Mouse (Mus musculus): ENCODE data around the gene Slco6d1. TPM values are rescaled to one million over a fixed set of nuclear protein-coding genes. Genes with fewer than 3 reads are reported as not detected.
"Not testable (repeated sequence)": the region's sequence is repeated elsewhere in the genome, so short reads cannot be mapped to it uniquely, and the experiment has no call there.

Gene Slco6d1
- not detected in 2 replicates for polyA plus RNA-seq (2014; fragmentation: Nextera tagmentation; extraction: Ambion mirVana)

DNA sequence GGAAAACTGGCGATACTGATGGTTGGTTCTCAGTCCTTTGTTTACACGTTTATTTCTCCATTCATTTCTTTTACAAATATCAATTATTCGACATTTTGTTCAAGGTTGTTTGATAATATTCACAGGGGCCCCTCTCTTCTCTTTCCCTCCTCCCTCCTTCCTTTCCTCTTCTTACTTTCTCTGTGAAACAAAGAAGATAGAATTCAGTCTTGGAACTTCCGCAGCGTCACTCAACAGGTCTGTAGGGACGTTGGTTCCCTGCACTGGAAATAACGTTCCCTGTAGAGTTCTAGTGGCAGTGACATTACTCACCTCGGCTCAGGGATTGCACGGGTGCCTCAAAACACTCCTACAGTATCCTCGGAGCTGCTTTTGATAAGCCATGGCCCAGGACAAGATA lies at the start of gene Slco6d1:
Slco6d1 (plus strand) TSS at position 301 of the 400 bp plus-strand sequence.
- 90% methylated on average over 10 of the region's 10 CpGs for WGBS
- Histone ChIP-seq H3K36me3 (ENCODE audit: control insufficient read depth, insufficient read depth, low read length) (no peaks in the 10 kb centered on the region), H3K27me3 (ENCODE audit: control insufficient read depth, insufficient read depth, low read length) (no peaks in the 10 kb centered on the region), H3K27ac (replicated peaks; ENCODE audit: low read depth, low read length) (no peak within 1 kb of the TSS), H3K4me2 (ENCODE audit: low read depth, severe bottlenecking) (no peak within 1 kb of the TSS), H3K9ac (ENCODE audit: low read length) (no peak within 1 kb of the TSS), H3K9me3 (ENCODE audit: control insufficient read depth, low read length) (no peaks in the 10 kb centered on the region), H3K4me1 (ENCODE audit: control insufficient read depth, insufficient read depth, low read length) (no peaks in the 10 kb centered on the region), H3K4me3 (ENCODE audit: low read depth, low read length) (no peak within 1 kb of the TSS)
- no peak for DNase-seq (ENCODE audit: low spot score)
- ATAC-seq (ENCODE audit: insufficient number of reproducible peaks, low FRiP score, low TSS enrichment, low read depth), result no peak

DNA sequence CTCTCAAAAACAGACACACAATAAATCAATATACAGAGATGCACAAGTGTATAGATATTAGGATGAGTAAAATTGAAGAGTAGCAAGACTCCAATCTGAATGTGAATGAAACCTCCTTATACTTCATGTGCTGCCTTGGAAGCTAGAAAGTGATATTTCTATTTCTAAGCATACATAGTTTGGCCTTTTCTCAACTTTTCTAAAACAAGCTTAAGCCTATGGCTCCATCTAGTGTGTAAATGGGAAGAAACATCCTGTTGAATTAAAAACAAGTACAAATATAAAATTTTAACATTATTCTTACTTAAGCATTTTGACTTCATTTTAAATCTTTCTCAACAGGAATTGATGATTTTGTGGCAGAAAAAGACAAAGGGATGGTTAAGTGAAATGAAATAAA lies 28.9 kb upstream of the Slco6d1 start:
- Histone ChIP-seq H3K27ac (replicated peaks; ENCODE audit: low read depth, low read length) (no peak overlapping the region), H3K27me3 (ENCODE audit: control insufficient read depth, insufficient read depth, low read length) (no peaks in the 10 kb centered on the region), H3K36me3 (ENCODE audit: control insufficient read depth, insufficient read depth, low read length) (no peaks in the 10 kb centered on the region), H3K4me3 (ENCODE audit: low read depth, low read length) (no peak overlapping the region), H3K9me3 (ENCODE audit: control insufficient read depth, low read length) (no peaks in the 10 kb centered on the region), H3K4me1 (ENCODE audit: control insufficient read depth, insufficient read depth, low read length) (no peaks in the 10 kb centered on the region), H3K4me2 (ENCODE audit: low read depth, severe bottlenecking) (no peak overlapping the region), H3K9ac (ENCODE audit: low read length) (no peak overlapping the region)
- ATAC-seq (ENCODE audit: insufficient number of reproducible peaks, low FRiP score, low TSS enrichment, low read depth), result no peak
- no peak for DNase-seq (ENCODE audit: low spot score)

DNA sequence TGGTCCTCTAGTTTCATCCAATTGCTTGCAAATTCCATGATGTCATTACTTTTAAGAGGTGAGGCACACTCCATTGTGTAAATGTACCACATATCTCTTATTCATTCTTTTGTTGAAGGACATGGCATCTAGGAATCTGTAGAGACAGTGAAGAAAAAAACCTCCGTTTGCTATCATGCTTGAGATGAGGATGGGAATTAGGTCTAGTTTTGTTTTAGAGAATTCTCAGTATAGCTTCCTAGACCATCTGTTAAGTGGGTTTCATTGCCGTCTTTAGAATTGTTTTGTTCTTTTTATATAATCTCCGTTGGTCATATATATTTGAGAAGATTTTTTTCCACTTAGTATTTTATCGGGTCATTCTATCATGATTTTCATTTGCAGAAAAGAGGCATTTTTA lies 27.0 kb downstream of the Slco6d1 start:
- no peak overlapping the region for H3K4me3 ChIP-seq (ENCODE audit: low read depth, low read length)
- no peak overlapping the region for H3K9ac ChIP-seq (ENCODE audit: low read length)
- no peaks in the 10 kb centered on the region for H3K27me3 ChIP-seq (ENCODE audit: control insufficient read depth, insufficient read depth, low read length)
- 86% methylated on average over 4 of the region's 4 CpGs for WGBS
- DNase-seq (ENCODE audit: low spot score) (no peak), ATAC-seq (ENCODE audit: insufficient number of reproducible peaks, low FRiP score, low TSS enrichment, low read depth) (no peak)
- H3K4me2 ChIP-seq (ENCODE audit: low read depth, severe bottlenecking), result no peak overlapping the region
- H3K27ac ChIP-seq (replicated peaks; ENCODE audit: low read depth, low read length), result no peak overlapping the region
- H3K36me3 ChIP-seq (ENCODE audit: control insufficient read depth, insufficient read depth, low read length), result no peaks in the 10 kb centered on the region
- no peaks in the 10 kb centered on the region for H3K4me1 ChIP-seq (ENCODE audit: control insufficient read depth, insufficient read depth, low read length)
- no peaks in the 10 kb centered on the region for H3K9me3 ChIP-seq (ENCODE audit: control insufficient read depth, low read length)

DNA sequence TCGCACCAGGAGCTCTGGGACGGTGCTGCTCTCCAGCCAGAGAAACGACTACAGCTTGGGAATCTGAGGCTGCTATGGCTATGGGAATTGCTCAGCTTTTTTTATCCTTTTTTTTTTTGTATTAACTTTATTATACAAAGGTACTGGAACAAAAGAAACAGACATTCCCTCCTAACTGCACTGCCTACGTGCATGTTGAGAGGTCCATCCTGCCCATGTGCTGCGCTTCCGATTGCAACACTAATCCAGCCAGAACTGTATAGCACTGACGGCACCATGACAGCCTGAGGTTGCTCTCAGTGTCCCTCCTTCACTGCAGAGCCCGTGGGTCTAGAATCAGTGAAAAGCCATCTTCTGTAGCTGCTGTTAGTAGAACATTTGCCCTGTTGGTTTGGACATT lies 38.3 kb downstream of the Slco6d1 start:
- H3K4me3 ChIP-seq (ENCODE audit: low read depth, low read length); H3K9me3 ChIP-seq (ENCODE audit: control insufficient read depth, low read length); DNase-seq (ENCODE audit: low spot score); H3K27me3 ChIP-seq (ENCODE audit: control insufficient read depth, insufficient read depth, low read length); H3K27ac ChIP-seq (replicated peaks; ENCODE audit: low read depth, low read length); H3K4me2 ChIP-seq (ENCODE audit: low read depth, severe bottlenecking); H3K9ac ChIP-seq (ENCODE audit: low read length); ATAC-seq (ENCODE audit: insufficient number of reproducible peaks, low FRiP score, low TSS enrichment, low read depth); H3K36me3 ChIP-seq (ENCODE audit: control insufficient read depth, insufficient read depth, low read length); H3K4me1 ChIP-seq (ENCODE audit: control insufficient read depth, insufficient read depth, low read length): not testable (repeated sequence)
- WGBS, result 93% methylated on average over 8 of the region's 8 CpGs

DNA sequence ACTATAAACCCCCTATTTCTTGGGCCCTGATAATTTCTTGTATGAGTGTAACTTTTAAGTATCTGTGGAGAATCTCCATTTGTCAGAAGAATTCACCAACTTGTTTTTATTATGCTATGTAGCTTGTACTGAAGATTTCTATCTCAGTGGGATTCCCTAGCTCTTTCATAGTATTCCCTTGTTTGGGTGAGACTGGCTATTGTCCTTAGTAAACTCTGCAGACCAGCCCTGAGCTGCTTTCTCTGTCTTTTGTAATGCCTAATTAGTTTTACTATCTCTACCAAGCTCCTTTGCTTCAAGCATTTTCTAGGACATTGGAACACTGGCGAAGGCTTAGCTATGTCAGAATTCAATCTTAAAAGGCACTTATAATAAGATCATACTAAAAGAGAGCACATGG lies 55.5 kb downstream of the Slco6d1 start:
- not testable (repeated sequence) for H3K4me2 ChIP-seq (ENCODE audit: low read depth, severe bottlenecking); H3K9ac ChIP-seq (ENCODE audit: low read length); H3K27ac ChIP-seq (replicated peaks; ENCODE audit: low read depth, low read length); H3K4me3 ChIP-seq (ENCODE audit: low read depth, low read length); H3K4me1 ChIP-seq (ENCODE audit: control insufficient read depth, insufficient read depth, low read length); DNase-seq (ENCODE audit: low spot score); H3K27me3 ChIP-seq (ENCODE audit: control insufficient read depth, insufficient read depth, low read length); H3K9me3 ChIP-seq (ENCODE audit: control insufficient read depth, low read length); ATAC-seq (ENCODE audit: insufficient number of reproducible peaks, low FRiP score, low TSS enrichment, low read depth); H3K36me3 ChIP-seq (ENCODE audit: control insufficient read depth, insufficient read depth, low read length)
- 88% methylated on average over 1 of the region's 1 CpGs for WGBS

DNA sequence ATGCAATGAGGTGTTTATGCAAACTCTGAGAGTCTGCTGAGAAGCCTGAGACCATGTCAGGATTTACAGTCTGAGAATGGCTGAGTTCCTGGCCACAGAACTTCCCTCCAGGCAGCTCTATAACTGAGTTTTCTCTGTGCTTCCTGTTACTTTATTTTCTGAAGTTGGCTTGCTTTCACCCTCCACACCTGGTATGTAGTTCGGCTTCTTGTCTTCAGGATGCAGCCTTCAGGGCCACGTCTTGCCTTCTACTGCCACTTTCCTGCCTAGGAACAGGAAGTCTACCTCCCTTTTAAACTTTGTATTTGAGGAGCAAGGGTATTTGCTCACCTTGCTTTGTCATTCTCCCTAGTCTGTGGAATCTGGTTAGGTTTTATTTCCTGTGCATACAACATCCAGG lies 58.3 kb downstream of the Slco6d1 start:
- Histone ChIP-seq H3K4me2 (ENCODE audit: low read depth, severe bottlenecking) (no peak overlapping the region), H3K4me1 (ENCODE audit: control insufficient read depth, insufficient read depth, low read length) (no peaks in the 10 kb centered on the region), H3K36me3 (ENCODE audit: control insufficient read depth, insufficient read depth, low read length) (no peaks in the 10 kb centered on the region), H3K9me3 (ENCODE audit: control insufficient read depth, low read length) (no peaks in the 10 kb centered on the region), H3K27ac (replicated peaks; ENCODE audit: low read depth, low read length) (no peak overlapping the region), H3K4me3 (ENCODE audit: low read depth, low read length) (no peak overlapping the region), H3K9ac (ENCODE audit: low read length) (no peak overlapping the region), H3K27me3 (ENCODE audit: control insufficient read depth, insufficient read depth, low read length) (no peaks in the 10 kb centered on the region)
- DNase-seq (ENCODE audit: low spot score) (no peak), ATAC-seq (ENCODE audit: insufficient number of reproducible peaks, low FRiP score, low TSS enrichment, low read depth) (no peak)
- WGBS, result 67% methylated on average over 2 of the region's 2 CpGs

DNA sequence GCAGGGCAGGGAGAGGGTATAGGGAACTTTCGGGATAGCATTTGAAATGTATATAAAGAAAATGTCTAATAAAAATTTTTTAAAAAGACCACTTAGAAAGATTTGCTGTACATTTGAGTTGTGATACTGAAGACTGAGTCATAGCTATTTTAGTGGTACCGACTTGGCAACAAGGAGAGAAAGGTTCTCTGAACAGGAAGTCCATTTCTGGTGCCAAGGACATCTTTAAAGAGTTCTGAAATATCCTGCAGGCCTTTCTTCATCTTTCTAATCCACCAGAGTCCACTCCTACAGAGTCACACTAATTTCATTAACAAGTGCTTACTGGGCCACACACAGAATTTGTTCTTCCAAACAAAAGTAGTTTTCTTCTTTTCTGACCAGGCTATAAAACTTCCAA lies 85.1 kb downstream of the Slco6d1 start:
- Histone ChIP-seq H3K4me1 (ENCODE audit: control insufficient read depth, insufficient read depth, low read length) (no peaks in the 10 kb centered on the region), H3K9ac (ENCODE audit: low read length) (no peak overlapping the region), H3K27me3 (ENCODE audit: control insufficient read depth, insufficient read depth, low read length) (no peaks in the 10 kb centered on the region), H3K4me2 (ENCODE audit: low read depth, severe bottlenecking) (no peak overlapping the region), H3K27ac (replicated peaks; ENCODE audit: low read depth, low read length) (no peak overlapping the region), H3K4me3 (ENCODE audit: low read depth, low read length) (no peak overlapping the region), H3K9me3 (ENCODE audit: control insufficient read depth, low read length) (no peaks in the 10 kb centered on the region), H3K36me3 (ENCODE audit: control insufficient read depth, insufficient read depth, low read length) (no peaks in the 10 kb centered on the region)
- ATAC-seq (ENCODE audit: insufficient number of reproducible peaks, low FRiP score, low TSS enrichment, low read depth), result no peak
- 82% methylated on average over 2 of the region's 2 CpGs for WGBS
- no peak for DNase-seq (ENCODE audit: low spot score)

DNA sequence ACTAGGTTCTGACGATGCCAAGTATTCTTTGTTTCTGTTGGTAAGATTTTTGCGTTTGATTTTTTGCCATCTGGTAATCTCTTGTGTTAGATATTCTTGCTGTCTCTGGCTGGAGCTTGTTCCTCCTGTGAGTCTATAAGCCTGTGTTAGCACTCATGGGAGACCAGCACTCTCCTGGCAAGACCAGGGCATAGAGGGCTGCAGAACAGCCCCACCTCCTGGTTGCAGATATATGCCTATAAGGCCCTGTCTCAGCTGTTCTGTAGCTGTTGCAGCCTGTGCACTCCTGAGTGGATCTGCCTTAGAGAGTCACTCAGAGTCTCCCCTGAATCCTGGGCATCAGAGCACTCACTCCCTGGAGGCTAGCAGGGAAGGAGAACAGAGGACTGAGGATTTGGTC lies 102.1 kb downstream of the Slco6d1 start:
- Histone ChIP-seq H3K9ac (ENCODE audit: low read length) (no peak overlapping the region), H3K27me3 (ENCODE audit: control insufficient read depth, insufficient read depth, low read length) (no peaks in the 10 kb centered on the region), H3K4me1 (ENCODE audit: control insufficient read depth, insufficient read depth, low read length) (no peaks in the 10 kb centered on the region), H3K4me2 (ENCODE audit: low read depth, severe bottlenecking) (no peak overlapping the region), H3K27ac (replicated peaks; ENCODE audit: low read depth, low read length) (no peak overlapping the region), H3K36me3 (ENCODE audit: control insufficient read depth, insufficient read depth, low read length) (no peaks in the 10 kb centered on the region), H3K9me3 (ENCODE audit: control insufficient read depth, low read length) (no peaks in the 10 kb centered on the region), H3K4me3 (ENCODE audit: low read depth, low read length) (no peak overlapping the region)
- 82% methylated on average over 2 of the region's 2 CpGs for WGBS
- ATAC-seq (ENCODE audit: insufficient number of reproducible peaks, low FRiP score, low TSS enrichment, low read depth) (no peak), DNase-seq (ENCODE audit: low spot score) (no peak)

DNA sequence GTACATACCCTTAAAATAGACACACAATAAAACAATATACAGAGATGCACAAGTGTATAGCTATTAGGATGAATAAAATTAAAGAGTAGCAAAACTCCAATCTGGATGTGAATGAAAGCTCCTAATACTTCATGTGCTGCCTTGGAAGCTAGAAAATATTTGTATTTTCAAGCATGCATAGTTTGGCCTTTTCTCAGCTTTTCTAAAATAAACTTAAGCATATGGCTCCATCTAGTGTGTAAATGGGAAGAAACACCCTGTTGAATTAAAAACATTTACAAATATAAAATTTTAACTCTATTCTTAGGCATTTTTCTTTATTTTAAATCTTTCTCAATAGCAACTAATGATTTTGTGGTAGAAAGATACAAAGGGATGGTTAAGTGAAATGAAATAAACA lies 102.6 kb downstream of the Slco6d1 start:
- Histone ChIP-seq H3K4me2 (ENCODE audit: low read depth, severe bottlenecking) (no peak overlapping the region), H3K9ac (ENCODE audit: low read length) (no peak overlapping the region), H3K4me1 (ENCODE audit: control insufficient read depth, insufficient read depth, low read length) (no peaks in the 10 kb centered on the region), H3K9me3 (ENCODE audit: control insufficient read depth, low read length) (no peaks in the 10 kb centered on the region), H3K36me3 (ENCODE audit: control insufficient read depth, insufficient read depth, low read length) (no peaks in the 10 kb centered on the region), H3K27ac (replicated peaks; ENCODE audit: low read depth, low read length) (no peak overlapping the region), H3K27me3 (ENCODE audit: control insufficient read depth, insufficient read depth, low read length) (no peaks in the 10 kb centered on the region), H3K4me3 (ENCODE audit: low read depth, low read length) (no peak overlapping the region)
- no peak for DNase-seq (ENCODE audit: low spot score)
- no peak for ATAC-seq (ENCODE audit: insufficient number of reproducible peaks, low FRiP score, low TSS enrichment, low read depth)
